Mouse (Mus musculus): ENCODE measurements around the gene Ndufs3. TPM values are rescaled to one million over a fixed set of nuclear protein-coding genes. Genes with fewer than 3 reads are reported as not detected.
"Not testable (repeated sequence)": the region's sequence is repeated elsewhere in the genome, so short reads cannot be mapped to it uniquely, and the experiment has no call there.

The Ndufs3 gene
- polyA plus RNA-seq, 2 experiments: 79.0 to 138 TPM

DNA sequence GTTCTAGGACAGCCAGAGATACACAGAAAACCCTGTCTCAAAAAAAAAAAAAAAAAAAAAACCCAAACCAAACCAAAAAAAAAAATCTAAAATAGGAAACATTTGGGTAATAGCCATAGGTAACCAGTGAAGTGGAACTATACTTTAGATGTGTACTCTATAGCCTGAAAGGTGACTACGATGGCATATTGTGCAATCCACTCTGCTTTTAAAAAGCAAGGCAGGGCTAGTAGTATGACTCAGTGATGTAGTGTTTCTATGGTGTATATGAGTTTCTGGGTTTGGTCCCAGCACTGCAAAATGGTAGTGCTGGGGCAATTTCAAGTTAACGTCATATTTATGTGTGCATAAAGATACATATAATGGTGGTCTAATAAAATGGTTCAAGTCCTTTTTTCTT, 2.1 kb upstream of the Ndufs3 start:
- TF ChIP-seq CTCF (IDR thresholded peaks at IDR 0.05; ENCODE audit: low read depth) (no peak), EP300 (IDR thresholded peaks at IDR 0.05; ENCODE audit: low read depth) (no peak)
- Histone ChIP-seq H3K9ac (replicated peaks) (no peak overlapping the region), H3K4me2 (ENCODE audit: low read depth) (no peak overlapping the region), H3K4me1 (replicated peaks; ENCODE audit: control insufficient read depth in 2 of 2, insufficient read depth in 2 of 2, low read length in 1 of 2) (peaks cover 11 to 17% of the 10 kb centered on the region in 2 experiments), H3K9me3 (ENCODE audit: control insufficient read depth, low read length) (no peaks in the 10 kb centered on the region), H3K4me3 (ENCODE audit: insufficient read depth in 1 of 2, low read depth in 2 of 2, low read length in 2 of 2) (no peak overlapping the region), H3K27me3 (ENCODE audit: control insufficient read depth, insufficient read depth, low read length) (no peaks in the 10 kb centered on the region), H3K27ac (no peak overlapping the region), H3K36me3 (replicated peaks; ENCODE audit: control insufficient read depth, insufficient read depth, low read depth) (peaks cover 36% of the 10 kb centered on the region)
- ATAC-seq (ENCODE audit: insufficient read depth): no peak
- no peak for DNase-seq (ENCODE audit: low read depth in 3 of 3, low spot score in 3 of 3)
- 80% methylated on average over 2 of the region's 2 CpGs for WGBS (ENCODE audit: insufficient replicate concordance)

DNA sequence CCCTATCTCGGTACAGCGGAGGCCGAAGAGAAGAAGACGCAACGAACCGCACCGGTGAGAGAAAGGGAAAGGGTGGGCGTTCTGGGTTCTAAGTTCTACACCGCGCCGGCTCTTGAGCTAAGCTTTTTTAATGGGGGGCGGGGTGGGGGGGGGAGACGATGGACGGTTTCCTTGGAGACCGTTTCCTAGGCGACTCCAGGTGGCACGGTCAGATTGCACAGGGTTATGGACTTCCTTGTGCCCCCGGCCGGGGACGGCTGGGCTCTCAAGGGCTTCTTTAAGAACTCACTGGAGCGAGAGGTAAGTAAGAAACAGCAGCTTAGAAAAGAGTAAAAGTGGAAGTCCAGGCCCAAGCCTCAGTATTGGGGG, 213 bp upstream of the Ndufs3 start:
- TF ChIP-seq EP300 (IDR thresholded peaks at IDR 0.05; ENCODE audit: low read depth) (no peak), CTCF (IDR thresholded peaks at IDR 0.05; ENCODE audit: low read depth) (no peak)
- H3K4me2 ChIP-seq (ENCODE audit: low read depth): peak overlapping the region; percentile 81
- ATAC-seq (ENCODE audit: insufficient read depth) (peak; percentile 57), DNase-seq (ENCODE audit: low read depth in 3 of 3, low spot score in 3 of 3) (no peak)
- no peaks in the 10 kb centered on the region for H3K27me3 ChIP-seq (ENCODE audit: control insufficient read depth, insufficient read depth, low read length)
- peak overlapping the region; percentile 78 to 83 for H3K4me3 ChIP-seq (ENCODE audit: insufficient read depth in 1 of 2, low read depth in 2 of 2, low read length in 2 of 2)
- peaks cover 34% of the 10 kb centered on the region for H3K36me3 ChIP-seq (replicated peaks; ENCODE audit: control insufficient read depth, insufficient read depth, low read depth)
- peak overlapping the region; percentile 64 for H3K27ac ChIP-seq
- 0% methylated on average over 21 of the region's 21 CpGs for WGBS (ENCODE audit: insufficient replicate concordance)
- H3K4me1 ChIP-seq (replicated peaks; ENCODE audit: control insufficient read depth in 2 of 2, insufficient read depth in 2 of 2, low read length in 1 of 2): peaks cover 11 to 17% of the 10 kb centered on the region in 2 experiments
- H3K9ac ChIP-seq (replicated peaks): peak overlapping the region; percentile 87
- H3K9me3 ChIP-seq (ENCODE audit: control insufficient read depth, low read length): no peaks in the 10 kb centered on the region

DNA sequence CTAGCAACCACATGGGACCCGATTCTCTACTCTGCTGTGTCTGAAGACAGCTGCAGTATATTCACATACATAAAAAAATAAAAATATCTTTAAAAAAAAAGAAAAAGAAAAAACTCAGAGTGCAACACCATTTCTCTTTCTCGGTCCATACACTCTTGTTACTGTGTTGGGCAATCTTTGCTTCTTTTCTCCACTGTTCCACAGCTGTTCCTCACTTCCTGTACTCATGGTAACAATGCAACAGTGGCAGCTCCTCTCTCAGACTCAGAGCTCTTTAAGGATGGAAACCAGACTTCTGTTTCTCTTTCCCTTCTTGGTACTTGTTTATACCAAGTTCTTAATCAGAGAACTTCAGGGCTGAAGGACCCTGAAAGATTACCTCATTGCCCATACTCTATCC, 1.2 kb downstream of the Ndufs3 start:
- Histone ChIP-seq H3K27me3 (ENCODE audit: control insufficient read depth, insufficient read depth, low read length) (no peaks in the 10 kb centered on the region), H3K4me2 (ENCODE audit: low read depth) (peak overlapping the region; percentile 81), H3K36me3 (replicated peaks; ENCODE audit: control insufficient read depth, insufficient read depth, low read depth) (peaks cover 28% of the 10 kb centered on the region), H3K9me3 (ENCODE audit: control insufficient read depth, low read length) (no peaks in the 10 kb centered on the region), H3K4me1 (replicated peaks; ENCODE audit: control insufficient read depth in 2 of 2, insufficient read depth in 2 of 2, low read length in 1 of 2) (peaks cover 11 to 17% of the 10 kb centered on the region in 2 experiments), H3K4me3 (ENCODE audit: insufficient read depth in 1 of 2, low read depth in 2 of 2, low read length in 2 of 2) (peak overlapping the region; percentile 78 to 83), H3K27ac (peak overlapping the region; percentile 64; the same call in 1 of the 2 replicates), H3K9ac (replicated peaks) (peak overlapping the region; percentile 87)
- DNase-seq (ENCODE audit: low read depth in 3 of 3, low spot score in 3 of 3) (no peak), ATAC-seq (ENCODE audit: insufficient read depth) (no peak)
- no peak for TF ChIP-seq CTCF (IDR thresholded peaks at IDR 0.05; ENCODE audit: low read depth)
- TF ChIP-seq EP300 (IDR thresholded peaks at IDR 0.05; ENCODE audit: low read depth): no peak
- WGBS (ENCODE audit: insufficient replicate concordance): 77% methylated on average over 2 of the region's 2 CpGs

DNA sequence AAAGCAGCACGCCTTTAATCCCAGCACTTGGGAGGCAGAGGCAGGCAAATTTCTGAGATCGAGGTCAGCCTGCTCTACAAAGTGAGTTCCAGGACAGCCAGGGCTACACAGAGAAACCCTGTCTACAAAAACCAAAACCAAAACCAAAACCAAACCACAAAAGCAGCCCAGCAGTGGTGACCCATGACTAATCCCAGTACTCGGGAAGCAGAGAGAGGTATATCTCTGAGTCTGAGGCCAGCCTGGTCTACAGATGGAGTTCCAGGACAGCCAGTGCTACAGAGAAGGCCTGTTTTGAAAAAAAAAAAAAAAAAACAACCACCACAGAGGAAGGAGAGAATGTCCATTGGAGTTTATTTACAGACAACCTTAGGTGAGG, 10.3 kb downstream of the Ndufs3 start:
- DNase-seq (ENCODE audit: low read depth in 3 of 3, low spot score in 3 of 3); H3K27me3 ChIP-seq (ENCODE audit: control insufficient read depth, insufficient read depth, low read length); H3K9me3 ChIP-seq (ENCODE audit: control insufficient read depth, low read length); H3K4me3 ChIP-seq (ENCODE audit: insufficient read depth in 1 of 2, low read depth in 2 of 2, low read length in 2 of 2): not testable (repeated sequence)
- Histone ChIP-seq H3K36me3 (replicated peaks; ENCODE audit: control insufficient read depth, insufficient read depth, low read depth) (peaks cover 33% of the 10 kb centered on the region), H3K9ac (replicated peaks) (peak overlapping the region; percentile 63), H3K4me1 (replicated peaks; ENCODE audit: control insufficient read depth in 2 of 2, insufficient read depth in 2 of 2, low read length in 1 of 2) (peaks cover 40 to 45% of the 10 kb centered on the region in 2 experiments), H3K4me2 (ENCODE audit: low read depth) (peak overlapping the region; percentile 67), H3K27ac (peak overlapping the region; percentile 92)
- ATAC-seq (ENCODE audit: insufficient read depth): peak; percentile 11; the same call in 1 of the 2 replicates
- 13% methylated on average over 3 of the region's 3 CpGs for WGBS (ENCODE audit: insufficient replicate concordance)

DNA sequence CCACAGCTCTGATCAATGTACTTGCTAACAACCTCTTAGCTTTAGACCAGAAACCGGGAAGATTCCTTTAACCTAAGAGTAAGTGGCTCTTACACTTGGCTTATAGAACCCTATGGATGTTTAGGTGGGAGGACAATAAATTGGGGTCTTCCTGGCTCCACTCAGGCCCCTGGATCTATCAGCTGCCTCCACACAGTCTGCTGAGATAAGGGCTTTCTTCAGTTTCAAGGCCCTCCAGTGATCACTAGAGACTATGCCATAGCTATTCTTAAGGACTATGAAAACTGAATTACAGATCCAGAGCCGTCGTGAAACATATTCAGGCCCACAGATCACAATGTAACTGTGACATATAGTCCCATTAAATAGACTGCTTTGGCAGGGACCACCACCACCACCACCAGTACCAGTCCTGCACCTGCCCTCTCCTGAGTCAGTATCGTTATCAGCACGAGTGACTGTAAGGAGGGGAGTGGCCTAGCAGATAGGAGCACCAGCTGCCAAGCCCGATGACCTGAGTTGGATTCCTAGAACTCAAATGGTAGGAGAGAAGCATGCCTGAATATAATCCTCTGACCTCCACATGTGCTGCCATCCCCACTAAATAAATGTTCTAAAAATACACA, 10.8 kb downstream of the Ndufs3 start:
- no peak overlapping the region; a peak in 1 of 4 replicates for H3K4me3 ChIP-seq (ENCODE audit: insufficient read depth in 1 of 2, low read depth in 2 of 2, low read length in 2 of 2)
- peak overlapping the region; percentile 67 for H3K4me2 ChIP-seq (ENCODE audit: low read depth)
- peak overlapping the region; percentile 63 for H3K9ac ChIP-seq (replicated peaks)
- H3K4me1 ChIP-seq (replicated peaks; ENCODE audit: control insufficient read depth in 2 of 2, insufficient read depth in 2 of 2, low read length in 1 of 2): peaks cover 43 to 48% of the 10 kb centered on the region in 2 experiments
- H3K9me3 ChIP-seq (ENCODE audit: control insufficient read depth, low read length): no peaks in the 10 kb centered on the region
- 32% methylated on average over 6 of the region's 6 CpGs for WGBS (ENCODE audit: insufficient replicate concordance)
- H3K27me3 ChIP-seq (ENCODE audit: control insufficient read depth, insufficient read depth, low read length): peaks cover 15% of the 10 kb centered on the region
- peak; percentile 89 for ATAC-seq (ENCODE audit: insufficient read depth)
- peaks cover 33% of the 10 kb centered on the region for H3K36me3 ChIP-seq (replicated peaks; ENCODE audit: control insufficient read depth, insufficient read depth, low read depth)
- peak overlapping the region; percentile 92 for H3K27ac ChIP-seq
- TF ChIP-seq EP300 (IDR thresholded peaks at IDR 0.05; ENCODE audit: low read depth) (peak; percentile 79), CTCF (IDR thresholded peaks at IDR 0.05; ENCODE audit: low read depth) (no peak)
- peak; percentile 73 to 76 (median 74) for DNase-seq (ENCODE audit: low read depth in 3 of 3, low spot score in 3 of 3)

Data from liver, embryonic 14.5 days (tissue).